Mouse (Mus musculus): ENCODE results near the gene Samt1. TPM values are rescaled to one million over a fixed set of nuclear protein-coding genes. Genes with fewer than 3 reads are reported as not detected.
"Not testable (repeated sequence)": the region's sequence is repeated elsewhere in the genome, so short reads cannot be mapped to it uniquely, and the experiment has no call there.

Gene Samt1
- total RNA-seq (2021) = not detected
- long read RNA-seq, experiment 1 = 0 reads
- long read RNA-seq, experiment 2 = 0 reads

- DNase-seq (ENCODE audit: low spot score in 2 of 2); intact Hi-C loops (cut with DNase I): not testable (repeated sequence)
Observed at GRCm38 (mm10) chrX:154012540-154012939, at the start of gene Samt1. Gene Samt1 (minus strand): TSS chrX:154012640.

- intact Hi-C loops (cut with DNase I); DNase-seq (ENCODE audit: low spot score in 2 of 2): not testable (repeated sequence)
Observed at GRCm38 (mm10) chrX:154054939-154055338, 42.5 kb upstream of the Samt1 start, which contains the start of gene Gm10057. Gene Gm10057 (minus strand): TSS chrX:154055039.

GRCm38 (mm10) chrX:154033727-154034126 is 21.3 kb upstream of the Samt1 start, which contains the start of gene 4921511M17Rik:
Gene 4921511M17Rik (minus strand): TSS chrX:154033827.
- DNase-seq (ENCODE audit: low spot score in 2 of 2); intact Hi-C loops (cut with DNase I): not testable (repeated sequence)

- intact Hi-C loops (cut with DNase I); DNase-seq (ENCODE audit: low spot score in 2 of 2): not testable (repeated sequence)
Observed at GRCm38 (mm10) chrX:153976914-153977313, 35.5 kb downstream of the Samt1 start.

GRCm38 (mm10) chrX:153976467-153976866 is 36.0 kb downstream of the Samt1 start:
- DNase-seq (ENCODE audit: low spot score in 2 of 2); intact Hi-C loops (cut with DNase I): not testable (repeated sequence)

GRCm38 (mm10) chrX:153974450-153974849 is 38.0 kb downstream of the Samt1 start:
- peak in 1 of 2 experiments; percentile 2 for DNase-seq (ENCODE audit: low spot score in 2 of 2)
- intact Hi-C loops (cut with DNase I) = no loop called here

GRCm38 (mm10) chrX:153952866-153953265 is 59.6 kb downstream of the Samt1 start:
- DNase-seq (ENCODE audit: low spot score in 2 of 2); intact Hi-C loops (cut with DNase I): not testable (repeated sequence)

Other genes with a start within 250 kb of the Samt1 start
- gene Spin2c, start 180.4 kb downstream of the Samt1 start, total RNA-seq (2021) = 1 to 10 TPM; 5.8 to 7.0 TPM
- gene 4921511M17Rik, start 21.2 kb upstream of the Samt1 start, total RNA-seq (2021) = not detected
- gene Gm10057, start 42.4 kb upstream of the Samt1 start, total RNA-seq (2021) = not detected
- not detected for gene Gm15140, start 108.0 kb upstream of the Samt1 start, total RNA-seq (2021)